Mouse (Mus musculus) E14TG2a.4 (cell line): ENCODE data around the gene Cox19.

Source experiments
- H3K27me3 ChIP-seq: 2 replicates; pipeline ENCODE4 v1.6.1; 2014; ENCODE audit warnings: low read length, control low read depth; ENCODE audit not compliant: insufficient read depth
- H3K36me3 ChIP-seq: 2 replicates; pipeline ENCODE4 v1.6.1; 2014; ENCODE audit warnings: low read length, control low read depth; ENCODE audit not compliant: insufficient read depth
- H3K4me1 ChIP-seq: replicated peaks from 2 replicates; pipeline ENCODE4 v1.6.1; 2014; ENCODE audit warnings: low read depth, low read length, control low read depth
- H3K4me3 ChIP-seq: replicated peaks from 2 replicates; pipeline ENCODE4 v1.5.1; 2014; ENCODE audit warnings: mild to moderate bottlenecking, low read length
- H3K9me3 ChIP-seq: 2 replicates; pipeline ENCODE4 v1.6.1; 2014; ENCODE audit warnings: low read length, control low read depth
- CTCF ChIP-seq: conservative IDR thresholded peaks from 2 replicates; pipeline ENCODE4 v1.5.1; 2014; ENCODE audit warnings: low read length
- NANOG ChIP-seq: IDR thresholded peaks from 2 replicates; pipeline ENCODE4 v1.6.1; 2014; ENCODE audit warnings: borderline replicate concordance, low read length, mixed read lengths
- POU5F1 ChIP-seq: IDR thresholded peaks from 2 replicates; pipeline ENCODE4 v1.6.1; 2014; ENCODE audit warnings: low read length, borderline replicate concordance

Cox19 gene

DNA sequence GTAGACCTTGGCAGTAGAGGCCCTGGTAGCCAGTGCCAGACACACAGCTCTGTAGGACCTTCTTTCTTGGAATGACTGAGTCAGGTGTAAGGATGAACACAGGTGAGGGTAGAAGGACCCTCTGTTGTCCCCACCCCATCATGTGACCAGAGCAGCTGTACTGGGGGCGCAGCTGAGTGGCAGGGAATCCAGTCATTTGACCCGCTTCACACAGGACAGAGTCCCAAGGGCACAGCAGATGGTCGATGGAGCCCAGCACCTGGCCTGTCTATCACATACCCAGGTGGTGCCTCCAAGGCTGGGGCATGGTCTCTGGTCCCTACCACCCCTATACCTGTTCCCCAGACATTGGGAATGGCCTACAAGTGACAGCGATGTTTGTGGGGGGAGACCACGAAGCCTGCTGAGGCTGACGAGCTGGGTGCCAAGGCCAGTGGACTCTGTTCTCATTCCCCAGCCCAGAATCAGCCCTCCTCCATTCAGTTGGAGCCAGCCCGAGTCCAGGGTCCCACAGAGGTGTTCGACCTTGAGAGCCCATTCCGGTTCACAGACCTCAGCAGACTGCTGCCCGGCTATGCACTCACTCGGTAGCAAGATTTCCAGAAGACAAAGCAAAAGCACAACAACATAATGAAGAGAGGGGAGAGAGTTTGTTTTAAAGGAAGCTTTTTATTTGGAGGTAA is 17.6 kb upstream of the Cox19 start:
- TF ChIP-seq NANOG (no peak), POU5F1 (no peak), CTCF (no peak)
- Histone ChIP-seq H3K9me3 (no peaks in the 10 kb centered on the region), H3K36me3 (peaks cover 18% of the 10 kb centered on the region), H3K4me1 (peaks cover 91% of the 10 kb centered on the region), H3K27me3 (no peaks in the 10 kb centered on the region), H3K4me3 (no peak overlapping the region)

DNA sequence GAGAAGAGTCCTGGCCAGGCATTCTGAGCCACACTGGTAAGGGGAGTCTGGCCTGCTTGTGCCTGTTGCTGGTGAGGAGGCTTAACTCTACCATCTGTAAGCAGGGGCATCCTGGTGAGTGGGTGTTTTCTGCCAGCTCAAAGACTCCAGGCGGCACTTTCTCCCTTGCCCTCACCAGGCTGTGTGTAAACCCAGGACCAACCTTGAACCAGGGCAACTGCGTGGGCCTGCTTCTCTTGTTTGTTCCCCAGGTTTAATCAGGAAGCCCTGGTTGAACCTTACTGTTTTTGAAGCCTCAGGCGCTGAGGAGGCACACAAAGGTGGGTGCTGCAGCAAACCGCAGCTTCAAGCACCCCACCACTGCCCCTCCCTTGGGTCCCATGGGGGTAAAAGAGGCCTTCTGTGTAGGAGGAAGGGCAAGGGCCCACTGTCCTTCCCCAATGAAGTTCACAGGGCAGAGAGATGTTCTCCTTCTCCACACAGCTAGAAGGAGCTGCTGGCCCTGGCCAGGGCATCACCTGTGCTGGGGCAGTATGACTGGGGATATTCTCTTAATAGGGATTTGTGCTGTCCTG is 16.8 kb upstream of the Cox19 start:
- TF ChIP-seq NANOG (no peak), CTCF (no peak)
- Histone ChIP-seq H3K27me3 (no peaks in the 10 kb centered on the region), H3K36me3 (peaks cover 25% of the 10 kb centered on the region), H3K9me3 (no peaks in the 10 kb centered on the region), H3K4me1 (peaks cover 88% of the 10 kb centered on the region), H3K4me3 (no peak overlapping the region)

DNA sequence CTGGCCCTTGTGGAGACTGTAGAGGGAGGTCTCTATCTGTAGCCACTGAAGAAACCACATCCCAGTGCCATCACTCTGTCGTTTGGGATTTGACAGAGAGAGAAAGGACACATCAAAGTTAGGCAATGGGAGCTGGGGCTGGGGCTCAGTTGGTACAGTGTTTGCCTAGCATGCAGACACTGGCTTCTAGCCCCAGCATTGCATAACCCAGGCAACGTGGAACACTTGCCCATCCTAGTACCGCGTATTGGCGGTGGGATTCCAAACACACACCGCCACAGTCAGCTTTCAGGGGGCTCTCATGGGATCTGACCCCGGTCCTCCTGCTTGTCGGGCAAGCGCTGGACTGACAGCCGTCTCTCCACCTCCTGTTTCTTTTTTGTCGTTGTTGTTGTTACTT is 15.3 kb upstream of the Cox19 start:
- Histone ChIP-seq H3K36me3 (peaks cover 39% of the 10 kb centered on the region), H3K4me1 (peaks cover 81% of the 10 kb centered on the region), H3K4me3 (peak overlapping the region; percentile 62), H3K27me3 (no peaks in the 10 kb centered on the region), H3K9me3 (no peaks in the 10 kb centered on the region)
- TF ChIP-seq NANOG: no peak
- no peak for TF ChIP-seq POU5F1
- TF ChIP-seq CTCF: no peak

DNA sequence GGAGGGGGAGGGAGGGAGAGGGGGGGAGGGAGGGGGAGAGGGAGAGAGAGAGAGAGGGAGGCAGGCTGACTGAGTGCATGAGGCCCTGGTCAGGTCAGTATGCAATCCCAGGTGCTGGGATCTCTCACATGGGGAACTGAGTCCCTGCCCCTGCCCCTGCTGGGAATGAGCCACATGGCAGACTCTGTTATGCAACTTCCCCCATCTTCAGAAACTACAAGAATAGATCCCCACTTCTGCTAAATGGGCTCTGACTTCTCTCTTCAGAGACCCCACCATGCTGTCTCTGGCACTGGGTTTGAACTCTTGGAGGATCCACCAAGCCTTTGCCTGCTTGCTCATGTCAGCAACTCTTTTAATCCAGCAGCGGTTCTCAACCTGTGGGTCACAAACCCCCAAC is 14.6 kb upstream of the Cox19 start:
- no peaks in the 10 kb centered on the region for H3K27me3 ChIP-seq
- no peaks in the 10 kb centered on the region for H3K9me3 ChIP-seq
- no peak for TF ChIP-seq NANOG
- TF ChIP-seq CTCF: no peak
- no peak for TF ChIP-seq POU5F1
- no peak overlapping the region for H3K4me3 ChIP-seq
- H3K36me3 ChIP-seq: peaks cover 45% of the 10 kb centered on the region
- peaks cover 74% of the 10 kb centered on the region for H3K4me1 ChIP-seq

DNA sequence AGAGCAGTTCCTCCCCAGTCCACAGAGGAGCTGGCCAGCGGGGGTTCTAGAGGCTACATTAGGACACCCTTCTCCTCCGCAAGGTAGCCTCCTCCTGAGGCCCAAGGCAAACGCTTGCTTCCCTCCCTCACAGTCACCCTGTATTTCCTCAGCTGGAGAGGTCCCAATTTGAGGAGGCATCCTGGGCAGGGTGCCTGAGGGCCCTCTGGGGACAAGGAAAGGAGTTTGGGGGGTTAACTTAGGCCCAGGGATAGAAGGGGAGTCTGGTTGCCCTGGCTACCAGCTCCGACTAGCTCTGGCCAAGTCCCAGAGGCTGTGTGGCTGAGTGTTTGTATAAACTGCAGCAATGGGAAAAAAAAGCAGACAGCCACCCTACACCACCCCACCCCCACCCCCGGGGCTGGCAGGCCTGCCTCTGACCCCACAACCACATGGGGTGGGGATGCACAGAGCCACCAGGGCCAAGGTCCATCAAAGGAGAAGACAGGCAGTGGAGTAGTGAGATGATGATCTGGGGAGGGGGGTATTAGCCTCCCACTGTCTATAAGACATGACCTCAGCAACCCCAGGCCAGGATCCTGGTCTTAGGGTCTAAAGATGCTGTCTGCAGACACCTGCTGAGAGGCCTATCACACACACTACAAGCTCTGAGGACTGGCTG is 13.8 kb upstream of the Cox19 start:
- TF ChIP-seq POU5F1 (no peak), NANOG (no peak), CTCF (no peak)
- Histone ChIP-seq H3K27me3 (no peaks in the 10 kb centered on the region), H3K4me1 (peaks cover 72% of the 10 kb centered on the region), H3K9me3 (no peaks in the 10 kb centered on the region), H3K36me3 (peaks cover 50% of the 10 kb centered on the region), H3K4me3 (peak overlapping the region; percentile 27)

DNA sequence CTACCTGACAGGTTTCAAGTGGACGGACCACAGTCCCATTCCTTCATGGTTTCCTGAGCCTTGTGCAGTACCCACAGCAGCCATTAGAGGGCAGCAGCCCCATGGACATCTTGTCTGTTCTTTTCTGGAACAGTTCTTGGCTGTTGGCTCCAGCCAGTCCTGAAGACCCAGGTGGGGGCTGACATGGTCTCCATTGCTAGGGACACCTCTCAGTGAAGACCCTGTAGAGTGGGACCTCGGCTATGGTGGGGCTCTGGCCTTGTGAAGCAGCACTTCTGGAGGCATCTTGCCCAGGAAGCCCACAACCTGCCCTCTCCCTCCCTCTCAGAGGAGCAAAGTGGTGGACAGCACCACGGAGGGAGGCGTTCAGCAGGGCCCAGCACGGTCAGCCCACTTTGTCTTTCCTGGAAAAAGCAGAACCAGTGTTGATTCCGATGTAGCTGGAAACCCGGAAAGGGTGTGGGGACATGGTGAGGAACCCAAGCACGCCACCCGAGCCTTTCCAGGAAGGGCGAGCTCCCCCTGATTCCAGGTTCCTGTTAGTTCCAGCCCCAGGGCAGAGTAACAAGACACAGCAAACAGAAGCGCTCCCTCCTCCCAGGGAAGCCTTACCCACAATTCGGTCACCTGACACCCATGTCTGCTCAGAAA is 13.2 kb upstream of the Cox19 start:
- H3K4me1 ChIP-seq: peaks cover 66% of the 10 kb centered on the region
- no peaks in the 10 kb centered on the region for H3K9me3 ChIP-seq
- H3K27me3 ChIP-seq: no peaks in the 10 kb centered on the region
- peak overlapping the region; percentile 27 for H3K4me3 ChIP-seq
- H3K36me3 ChIP-seq: peaks cover 52% of the 10 kb centered on the region
- TF ChIP-seq NANOG (no peak), CTCF (peak; percentile 100)

DNA sequence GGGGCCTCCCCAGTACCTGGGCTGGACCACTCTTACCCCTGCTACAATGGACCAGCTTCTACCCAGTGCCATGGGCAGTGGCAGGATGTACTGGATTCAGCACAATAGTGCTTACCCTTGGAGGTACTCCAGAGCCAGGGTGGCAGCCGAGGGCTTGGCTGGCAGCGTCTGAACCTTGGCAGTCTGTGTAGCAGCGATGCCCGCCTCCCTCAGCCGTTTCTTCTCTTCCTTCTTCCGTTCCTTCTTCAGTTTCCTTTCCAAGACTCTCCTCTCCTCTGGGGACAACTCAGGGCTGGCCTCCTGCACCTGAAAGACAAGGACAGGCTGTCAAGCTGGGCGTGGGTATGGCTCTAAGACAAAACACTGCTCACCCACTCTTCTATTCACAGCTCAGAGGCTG is 12.6 kb upstream of the Cox19 start:
- H3K36me3 ChIP-seq: peaks cover 57% of the 10 kb centered on the region
- H3K4me3 ChIP-seq: no peak overlapping the region
- no peaks in the 10 kb centered on the region for H3K9me3 ChIP-seq
- no peak for TF ChIP-seq NANOG
- no peak for TF ChIP-seq POU5F1
- no peak for TF ChIP-seq CTCF
- H3K4me1 ChIP-seq: peaks cover 63% of the 10 kb centered on the region
- no peaks in the 10 kb centered on the region for H3K27me3 ChIP-seq

DNA sequence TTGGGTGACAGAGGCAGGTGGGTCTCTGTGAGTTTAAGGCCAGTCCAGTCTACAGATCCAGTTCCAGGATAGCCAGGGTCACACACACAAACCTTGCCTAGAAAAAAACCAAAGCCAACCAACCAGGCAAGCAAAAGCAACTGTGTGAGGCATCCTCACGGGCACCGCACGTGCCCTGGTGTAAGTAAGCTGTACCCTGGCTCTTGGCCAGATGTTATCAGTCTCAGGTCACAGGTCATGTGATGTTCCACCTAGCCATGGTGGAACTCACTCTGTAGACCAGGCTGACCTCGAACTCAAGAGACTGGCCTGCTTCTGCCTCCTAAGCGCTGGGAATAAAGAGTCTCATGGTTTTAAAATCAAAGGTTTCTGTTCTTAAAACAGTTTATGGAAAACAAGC is 8.0 kb upstream of the Cox19 start:
- H3K36me3 ChIP-seq: peaks cover 60% of the 10 kb centered on the region
- H3K4me3 ChIP-seq: no peak overlapping the region
- no peak for TF ChIP-seq CTCF
- no peak for TF ChIP-seq NANOG
- no peak for TF ChIP-seq POU5F1
- H3K4me1 ChIP-seq: peaks cover 53% of the 10 kb centered on the region
- no peaks in the 10 kb centered on the region for H3K9me3 ChIP-seq
- no peaks in the 10 kb centered on the region for H3K27me3 ChIP-seq
